Mouse (Mus musculus): Measurements from ENCODE around the gene Rnaset2b. TPM values are rescaled to one million over a fixed set of nuclear protein-coding genes. Genes with fewer than 3 reads are reported as not detected.
"Not testable (repeated sequence)": the region's sequence is repeated elsewhere in the genome, so short reads cannot be mapped to it uniquely, and the experiment has no call there.

Gene Rnaset2b
- polyA plus RNA-seq, 1 experiment from 2014 or later, result 116 TPM

GRCm38 (mm10) chr17:7001790-7002585 lies 31.6 kb downstream of the Rnaset2b start:
- not testable (repeated sequence) for H3K4me1 ChIP-seq (replicated peaks); DNase-seq (ENCODE audit: low spot score); H3K27me3 ChIP-seq (ENCODE audit: insufficient read depth, poor library complexity, severe bottlenecking); H3K27ac ChIP-seq; H3K4me3 ChIP-seq; H3K9me3 ChIP-seq; H3K36me3 ChIP-seq
- WGBS, result 91% methylated on average over 9 of the region's 12 CpGs

- H3K27me3 ChIP-seq (ENCODE audit: insufficient read depth, poor library complexity, severe bottlenecking); H3K36me3 ChIP-seq; H3K27ac ChIP-seq; H3K9me3 ChIP-seq; DNase-seq (ENCODE audit: low spot score); H3K4me1 ChIP-seq (replicated peaks); H3K4me3 ChIP-seq: not testable (repeated sequence)
- no CpG with 5 or more reads among the region's 3 CpGs for WGBS
Observed at GRCm38 (mm10) chr17:7003392-7003791, 33.0 kb downstream of the Rnaset2b start.

- not testable (repeated sequence) for H3K36me3 ChIP-seq; H3K27ac ChIP-seq; H3K9me3 ChIP-seq; DNase-seq (ENCODE audit: low spot score); H3K27me3 ChIP-seq (ENCODE audit: insufficient read depth, poor library complexity, severe bottlenecking); H3K4me3 ChIP-seq; H3K4me1 ChIP-seq (replicated peaks)
- 53% methylated on average over 3 of the region's 4 CpGs for WGBS
Observed at GRCm38 (mm10) chr17:7005646-7006045, 35.2 kb downstream of the Rnaset2b start.

GRCm38 (mm10) chr17:7008885-7009284 lies 38.5 kb downstream of the Rnaset2b start:
- not testable (repeated sequence) for H3K9me3 ChIP-seq; H3K4me3 ChIP-seq; DNase-seq (ENCODE audit: low spot score); H3K27ac ChIP-seq; H3K36me3 ChIP-seq; H3K27me3 ChIP-seq (ENCODE audit: insufficient read depth, poor library complexity, severe bottlenecking); H3K4me1 ChIP-seq (replicated peaks)

- H3K9me3 ChIP-seq; H3K36me3 ChIP-seq; H3K4me3 ChIP-seq; H3K27ac ChIP-seq; H3K4me1 ChIP-seq (replicated peaks); DNase-seq (ENCODE audit: low spot score); H3K27me3 ChIP-seq (ENCODE audit: insufficient read depth, poor library complexity, severe bottlenecking): not testable (repeated sequence)
- no CpG with 5 or more reads among the region's 7 CpGs for WGBS
Observed at GRCm38 (mm10) chr17:7009440-7009839, 39.0 kb downstream of the Rnaset2b start.

- 74% methylated on average over 6 of the region's 9 CpGs for WGBS
- H3K27me3 ChIP-seq (ENCODE audit: insufficient read depth, poor library complexity, severe bottlenecking); H3K27ac ChIP-seq; H3K4me1 ChIP-seq (replicated peaks); H3K36me3 ChIP-seq; DNase-seq (ENCODE audit: low spot score); H3K9me3 ChIP-seq; H3K4me3 ChIP-seq: not testable (repeated sequence)
Observed at GRCm38 (mm10) chr17:7009901-7010300, 39.5 kb downstream of the Rnaset2b start.

- H3K4me1 ChIP-seq (replicated peaks), result not testable (repeated sequence)
- no CpG with 5 or more reads among the region's 1 CpGs for WGBS
Observed at GRCm38 (mm10) chr17:7014190-7014589, 43.8 kb downstream of the Rnaset2b start.

GRCm38 (mm10) chr17:7025257-7025656 lies 54.8 kb downstream of the Rnaset2b start, which contains the start of gene Gm1604a:
TSS of gene Gm1604a (plus strand) at chr17:7025568.
- not testable (repeated sequence) for H3K9me3 ChIP-seq; H3K4me1 ChIP-seq (replicated peaks); H3K27me3 ChIP-seq (ENCODE audit: insufficient read depth, poor library complexity, severe bottlenecking); H3K4me3 ChIP-seq; DNase-seq (ENCODE audit: low spot score); H3K36me3 ChIP-seq; H3K27ac ChIP-seq
- 6% methylated on average over 8 of the region's 14 CpGs for WGBS

More at GRCm38 (mm10) chr17:7014190-7014589, 43.8 kb downstream of the Rnaset2b start:
- not testable (repeated sequence) for H3K4me3 ChIP-seq; H3K27me3 ChIP-seq (ENCODE audit: insufficient read depth, poor library complexity, severe bottlenecking); H3K27ac ChIP-seq; H3K36me3 ChIP-seq; H3K9me3 ChIP-seq; DNase-seq (ENCODE audit: low spot score)

- not testable (repeated sequence) for H3K27ac ChIP-seq; H3K27me3 ChIP-seq (ENCODE audit: insufficient read depth, poor library complexity, severe bottlenecking); H3K9me3 ChIP-seq; H3K4me1 ChIP-seq (replicated peaks); H3K4me3 ChIP-seq; H3K36me3 ChIP-seq; DNase-seq (ENCODE audit: low spot score)
- 57% methylated on average over 3 of the region's 14 CpGs for WGBS
Observed at GRCm38 (mm10) chr17:7025764-7026346, 55.4 kb downstream of the Rnaset2b start.

GRCm38 (mm10) chr17:7030204-7030603 lies 59.8 kb downstream of the Rnaset2b start:
- DNase-seq (ENCODE audit: low spot score); H3K4me3 ChIP-seq; H3K4me1 ChIP-seq (replicated peaks); H3K27ac ChIP-seq; H3K9me3 ChIP-seq; H3K27me3 ChIP-seq (ENCODE audit: insufficient read depth, poor library complexity, severe bottlenecking); H3K36me3 ChIP-seq: not testable (repeated sequence)
- 78% methylated on average over 7 of the region's 7 CpGs for WGBS

GRCm38 (mm10) chr17:7030622-7031174 lies 60.3 kb downstream of the Rnaset2b start:
- not testable (repeated sequence) for H3K4me1 ChIP-seq (replicated peaks); DNase-seq (ENCODE audit: low spot score); H3K36me3 ChIP-seq; H3K4me3 ChIP-seq; H3K27ac ChIP-seq; H3K9me3 ChIP-seq; H3K27me3 ChIP-seq (ENCODE audit: insufficient read depth, poor library complexity, severe bottlenecking)
- WGBS, result 68% methylated on average over 3 of the region's 6 CpGs

- H3K36me3 ChIP-seq; H3K27me3 ChIP-seq (ENCODE audit: insufficient read depth, poor library complexity, severe bottlenecking); H3K4me1 ChIP-seq (replicated peaks); H3K27ac ChIP-seq; H3K4me3 ChIP-seq; DNase-seq (ENCODE audit: low spot score); H3K9me3 ChIP-seq: not testable (repeated sequence)
- WGBS, result 54% methylated on average over 3 of the region's 17 CpGs
Observed at GRCm38 (mm10) chr17:7033192-7034166, 63.0 kb downstream of the Rnaset2b start.
